Mouse (Mus musculus): ENCODE data around the gene Asxl1. TPM values are rescaled to one million over a fixed set of nuclear protein-coding genes. Genes with fewer than 3 reads are reported as not detected.
"Not testable (repeated sequence)": the region's sequence is repeated elsewhere in the genome, so short reads cannot be mapped to it uniquely, and the experiment has no call there.

The Asxl1 gene
- polyA plus RNA-seq, 1 experiment from 2014 or later: 12.3 TPM

GRCm38 (mm10) chr2:153345071-153345453 lies 567 bp upstream of the Asxl1 start:
- Histone ChIP-seq H3K9me3 (replicated peaks) (no peaks in the 10 kb centered on the region), H3K4me2 (replicated peaks) (peak overlapping the region; percentile 63), H3K36me3 (0 out of 2 replicates have a peak, but pooled peaks cover 7% of the 10 kb centered on the region), H3K9ac (peak overlapping the region; percentile 56), H3K27me3 (no peaks in the 10 kb centered on the region), H3K4me3 (replicated peaks) (peak overlapping the region; percentile 83), H3K27ac (replicated peaks) (peak overlapping the region; percentile 99), H3K4me1 (peaks cover 24% of the 10 kb centered on the region)
- WGBS: 6% methylated on average over 11 of the region's 11 CpGs
- no peak for ATAC-seq (ENCODE audit: insufficient number of reproducible peaks, low FRiP score, low TSS enrichment, low read depth)

GRCm38 (mm10) chr2:153346221-153347182 lies 873 bp downstream of the Asxl1 start:
- peak overlapping the region; percentile 99 for H3K27ac ChIP-seq (replicated peaks)
- H3K9ac ChIP-seq: peak overlapping the region; percentile 90
- H3K36me3 ChIP-seq: 0 out of 2 replicates have a peak, but pooled peaks cover 7% of the 10 kb centered on the region
- under 1% methylated on average over 34 of the region's 76 CpGs for WGBS
- ATAC-seq (ENCODE audit: insufficient number of reproducible peaks, low FRiP score, low TSS enrichment, low read depth): peak; percentile 78
- H3K4me2 ChIP-seq (replicated peaks): peak overlapping the region; percentile 63
- H3K4me3 ChIP-seq (replicated peaks): peak overlapping the region; percentile 83
- H3K27me3 ChIP-seq: no peaks in the 10 kb centered on the region
- H3K9me3 ChIP-seq (replicated peaks): no peaks in the 10 kb centered on the region
- H3K4me1 ChIP-seq: peaks cover 34% of the 10 kb centered on the region

- ATAC-seq (ENCODE audit: insufficient number of reproducible peaks, low FRiP score, low TSS enrichment, low read depth): no peak
- H3K4me1 ChIP-seq: peaks cover 34% of the 10 kb centered on the region
- 2% methylated on average over 9 of the region's 9 CpGs for WGBS
- no peaks in the 10 kb centered on the region for H3K27me3 ChIP-seq
- H3K9ac ChIP-seq: peak overlapping the region; percentile 90
- H3K4me3 ChIP-seq (replicated peaks): peak overlapping the region; percentile 83
- H3K27ac ChIP-seq (replicated peaks): peak overlapping the region; percentile 99
- H3K4me2 ChIP-seq (replicated peaks): peak overlapping the region; percentile 63
- no peaks in the 10 kb centered on the region for H3K9me3 ChIP-seq (replicated peaks)
- 0 out of 2 replicates have a peak, but pooled peaks cover 2% of the 10 kb centered on the region for H3K36me3 ChIP-seq
Observed at GRCm38 (mm10) chr2:153347183-153347781, 1.7 kb downstream of the Asxl1 start.

- Histone ChIP-seq H3K9me3 (replicated peaks) (no peaks in the 10 kb centered on the region), H3K4me1 (peaks cover 34% of the 10 kb centered on the region), H3K9ac (no peak overlapping the region), H3K4me3 (replicated peaks) (peak overlapping the region; percentile 83), H3K4me2 (replicated peaks) (peak overlapping the region; percentile 63), H3K27ac (replicated peaks) (peak overlapping the region; percentile 48; the same call in 1 of the 2 replicates), H3K36me3 (peaks cover 5% of the 10 kb centered on the region), H3K27me3 (no peaks in the 10 kb centered on the region)
- 39% methylated on average over 6 of the region's 6 CpGs for WGBS
- no peak for ATAC-seq (ENCODE audit: insufficient number of reproducible peaks, low FRiP score, low TSS enrichment, low read depth)
Observed at GRCm38 (mm10) chr2:153348100-153348831, 2.6 kb downstream of the Asxl1 start.

DNA sequence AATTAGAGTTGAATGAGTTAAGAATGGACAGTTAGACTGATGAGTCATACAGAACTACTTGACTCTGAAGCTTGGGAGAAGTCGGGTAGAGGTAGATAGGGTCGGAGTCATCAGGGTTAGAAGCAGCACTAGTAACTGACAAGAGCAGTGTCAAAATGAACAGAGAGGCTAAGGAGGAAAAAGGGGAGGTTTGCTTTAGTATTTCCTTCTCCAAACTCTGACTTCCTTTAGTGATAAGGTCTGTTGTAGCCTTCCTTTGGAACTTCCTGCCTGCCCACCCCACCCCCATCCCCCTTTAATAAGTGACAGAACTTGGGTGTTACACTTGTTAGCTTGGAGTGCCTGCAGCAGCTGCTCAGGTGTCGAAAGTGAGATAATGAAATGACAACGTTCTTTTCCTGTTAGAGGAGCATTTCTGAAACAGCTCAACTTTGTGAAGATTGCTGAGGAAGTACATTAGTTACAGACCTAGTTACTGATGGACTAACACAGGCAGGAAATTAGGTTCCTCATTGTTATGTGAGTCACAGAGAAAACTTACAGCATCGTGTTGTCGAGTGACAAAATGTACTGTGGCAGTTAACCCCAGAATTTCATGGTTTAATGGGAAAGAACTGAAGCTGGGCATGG lies 5.0 kb downstream of the Asxl1 start:
- 32% methylated on average over 6 of the region's 6 CpGs for WGBS
- H3K27me3 ChIP-seq: no peaks in the 10 kb centered on the region
- H3K9me3 ChIP-seq (replicated peaks): no peaks in the 10 kb centered on the region
- 0 out of 2 replicates have a peak overlapping the region, but pooled peaks have one; percentile 15 for H3K4me2 ChIP-seq (replicated peaks)
- peaks cover 23% of the 10 kb centered on the region for H3K36me3 ChIP-seq
- peaks cover 26% of the 10 kb centered on the region for H3K4me1 ChIP-seq
- ATAC-seq (ENCODE audit: insufficient number of reproducible peaks, low FRiP score, low TSS enrichment, low read depth): no peak
- no peak overlapping the region for H3K9ac ChIP-seq
- no peak overlapping the region for H3K4me3 ChIP-seq (replicated peaks)
- H3K27ac ChIP-seq (replicated peaks): 0 out of 2 replicates have a peak overlapping the region, but pooled peaks have one; percentile 14

DNA sequence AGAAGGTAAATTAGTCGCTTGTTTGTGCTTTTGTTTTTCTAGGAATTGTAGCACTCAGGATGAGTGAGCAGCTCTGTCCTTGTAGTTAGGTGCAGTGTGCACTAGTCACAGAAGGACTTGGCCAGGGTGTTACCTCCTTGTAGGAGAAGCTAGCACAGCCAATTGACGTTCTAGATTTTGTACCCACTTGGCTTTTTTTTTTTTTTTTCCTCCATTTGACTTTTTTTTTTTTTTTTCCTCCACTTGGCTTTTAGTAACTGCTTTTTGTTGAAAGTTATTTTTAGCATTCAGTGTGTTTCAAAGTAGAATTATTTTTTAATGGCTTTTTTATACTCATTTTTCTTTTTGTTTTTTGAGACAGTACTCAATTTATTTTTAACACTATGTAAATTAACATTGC lies 9.0 kb downstream of the Asxl1 start:
- 86% methylated on average over 2 of the region's 2 CpGs for WGBS
- peaks cover 15% of the 10 kb centered on the region for H3K4me1 ChIP-seq
- H3K27ac ChIP-seq (replicated peaks): no peak overlapping the region
- no peak for ATAC-seq (ENCODE audit: insufficient number of reproducible peaks, low FRiP score, low TSS enrichment, low read depth)
- H3K36me3 ChIP-seq: peaks cover 58% of the 10 kb centered on the region
- no peak overlapping the region for H3K4me2 ChIP-seq (replicated peaks)
- H3K4me3 ChIP-seq (replicated peaks): no peak overlapping the region
- H3K9me3 ChIP-seq (replicated peaks): no peaks in the 10 kb centered on the region
- no peaks in the 10 kb centered on the region for H3K27me3 ChIP-seq
- no peak overlapping the region for H3K9ac ChIP-seq

DNA sequence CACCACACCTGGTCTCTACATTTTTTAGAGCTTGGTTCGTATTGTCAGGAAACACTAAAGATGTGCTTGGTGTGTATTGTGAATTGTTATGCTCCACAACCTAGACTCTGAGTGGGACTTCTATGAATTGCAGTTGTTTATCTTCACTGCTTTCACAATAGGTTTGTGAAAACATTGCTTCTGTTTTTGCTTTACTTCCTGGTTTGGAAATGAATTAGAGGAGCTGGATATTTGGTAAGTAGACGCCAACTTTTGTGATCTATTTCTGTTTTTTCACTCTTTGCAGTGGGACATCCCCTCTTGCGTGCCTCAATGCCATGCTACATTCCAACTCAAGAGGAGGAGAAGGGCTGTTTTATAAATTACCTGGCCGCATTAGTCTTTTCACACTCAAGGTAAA lies 11.2 kb downstream of the Asxl1 start:
- ATAC-seq (ENCODE audit: insufficient number of reproducible peaks, low FRiP score, low TSS enrichment, low read depth): no peak
- no peak overlapping the region for H3K4me2 ChIP-seq (replicated peaks)
- H3K36me3 ChIP-seq: peaks cover 74% of the 10 kb centered on the region
- whole genome bisulfite sequencing: 87% methylated on average over 4 of the region's 4 CpGs
- no peak overlapping the region for H3K9ac ChIP-seq
- H3K4me1 ChIP-seq: no peaks in the 10 kb centered on the region
- no peak overlapping the region for H3K4me3 ChIP-seq (replicated peaks)
- no peak overlapping the region for H3K27ac ChIP-seq (replicated peaks)
- H3K9me3 ChIP-seq (replicated peaks): no peaks in the 10 kb centered on the region
- H3K27me3 ChIP-seq: no peaks in the 10 kb centered on the region

- H3K4me1 ChIP-seq: no peaks in the 10 kb centered on the region
- no peak overlapping the region for H3K27ac ChIP-seq (replicated peaks)
- H3K4me3 ChIP-seq (replicated peaks): no peak overlapping the region
- no peaks in the 10 kb centered on the region for H3K9me3 ChIP-seq (replicated peaks)
- 91% methylated on average over 1 of the region's 1 CpGs for WGBS
- H3K9ac ChIP-seq: no peak overlapping the region
- peaks cover 63% of the 10 kb centered on the region for H3K36me3 ChIP-seq
- H3K4me2 ChIP-seq (replicated peaks): no peak overlapping the region
- no peak for ATAC-seq (ENCODE audit: insufficient number of reproducible peaks, low FRiP score, low TSS enrichment, low read depth)
- H3K27me3 ChIP-seq: no peaks in the 10 kb centered on the region
Observed at GRCm38 (mm10) chr2:153361101-153361710, 15.6 kb downstream of the Asxl1 start.

DNA sequence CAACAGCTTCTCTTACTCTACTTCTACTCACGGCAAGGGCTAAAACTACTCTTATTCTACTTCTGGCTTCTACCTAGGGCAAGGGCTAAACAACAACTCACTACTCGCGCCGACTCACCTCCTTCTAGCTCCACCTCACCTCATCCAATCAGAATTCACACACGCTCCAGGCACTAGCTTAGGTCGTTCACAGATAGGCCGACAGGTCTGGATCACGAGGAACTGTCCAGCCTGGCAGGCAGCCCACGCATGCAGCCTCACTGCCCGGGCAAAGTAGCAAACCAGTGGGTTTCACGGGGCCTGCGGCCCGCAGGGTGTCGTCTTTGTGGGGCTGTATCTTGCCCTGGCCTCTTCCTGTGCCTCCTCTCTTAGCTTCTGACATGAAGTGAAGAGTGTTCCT lies 18.9 kb downstream of the Asxl1 start:
- H3K4me2 ChIP-seq (replicated peaks); ATAC-seq (ENCODE audit: insufficient number of reproducible peaks, low FRiP score, low TSS enrichment, low read depth); H3K9me3 ChIP-seq (replicated peaks); H3K4me1 ChIP-seq; H3K27ac ChIP-seq (replicated peaks); H3K9ac ChIP-seq; H3K4me3 ChIP-seq (replicated peaks); H3K27me3 ChIP-seq: not testable (repeated sequence)
- 92% methylated on average over 14 of the region's 14 CpGs for WGBS
- peaks cover 58% of the 10 kb centered on the region for H3K36me3 ChIP-seq

DNA sequence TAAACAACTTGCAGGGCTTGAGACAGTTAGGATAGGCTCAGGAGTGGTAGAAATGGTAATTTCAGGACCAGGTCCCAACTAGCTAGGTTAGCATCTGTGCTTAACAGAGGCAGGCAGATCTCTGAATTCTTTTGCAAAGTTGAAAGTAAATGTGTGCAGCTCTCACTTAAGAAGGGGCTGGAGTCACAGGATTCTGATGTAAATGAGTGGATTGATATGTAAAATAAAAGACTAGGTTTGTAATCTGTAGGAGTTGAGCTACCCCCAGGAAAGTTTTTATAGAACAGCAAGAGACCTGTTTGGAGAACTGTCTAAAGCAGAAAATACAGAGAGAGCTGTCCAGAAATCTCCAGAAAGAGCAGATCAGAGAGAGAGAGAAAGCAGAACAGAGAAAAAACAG lies 25.2 kb downstream of the Asxl1 start:
- no peaks in the 10 kb centered on the region for H3K27me3 ChIP-seq
- H3K9ac ChIP-seq: no peak overlapping the region
- H3K9me3 ChIP-seq (replicated peaks): no peaks in the 10 kb centered on the region
- ATAC-seq (ENCODE audit: insufficient number of reproducible peaks, low FRiP score, low TSS enrichment, low read depth): no peak
- no peak overlapping the region for H3K4me2 ChIP-seq (replicated peaks)
- H3K27ac ChIP-seq (replicated peaks): no peak overlapping the region
- peaks cover 31% of the 10 kb centered on the region for H3K36me3 ChIP-seq
- H3K4me3 ChIP-seq (replicated peaks): no peak overlapping the region
- H3K4me1 ChIP-seq: no peaks in the 10 kb centered on the region

Data from embryonic facial prominence, embryonic 15.5 days (tissue).